Comparison of ENCODE assay signal across 11 mouse cellular contexts in genomic region chr3:130794142-130794925, GRCm38 (mm10).
A peak's percentile ranks its signal among the peaks of the same experiment; 100 is the strongest.
DNase-seq lines count a peak whose midpoint lies in the region; ATAC-seq lines count a peak whose summit lies in the region.
"Had no signal": no experiment of that assay in that cellular context is flagged by ENCODE, and none has a peak within 500 bp of the region (broad histone marks: within the 10 kb centered on the region; RNA-seq: fewer than 3 reads in every experiment).

No protein-coding gene starts in this region.

- no peak overlapping the region for H3K4me2 ChIP-seq in kidney, embryonic 16.5 days (replicated peaks; ENCODE audit: low read depth, low read length)
- H3K4me2 ChIP-seq: embryonic facial prominence, embryonic 12.5 days; hindbrain, embryonic 15.5 days had no signal

- H3K27me3 ChIP-seq in kidney, embryonic 16.5 days (ENCODE audit: insufficient read depth, low read length): no peaks in the 10 kb centered on the region
- H3K27me3 ChIP-seq: embryonic facial prominence, embryonic 12.5 days; hindbrain, embryonic 15.5 days had no signal

- no peaks in the 10 kb centered on the region for H3K4me1 ChIP-seq in kidney, embryonic 16.5 days (ENCODE audit: insufficient read depth, low read length)
- H3K4me1 ChIP-seq: embryonic facial prominence, embryonic 12.5 days; hindbrain, embryonic 15.5 days had no signal

- H3K9ac ChIP-seq in kidney, embryonic 16.5 days (replicated peaks; ENCODE audit: low read length): no peak overlapping the region
- H3K9ac ChIP-seq: embryonic facial prominence, embryonic 12.5 days; hindbrain, embryonic 15.5 days had no signal

- H3K9me3 ChIP-seq in kidney, embryonic 16.5 days (ENCODE audit: low read length): no peaks in the 10 kb centered on the region
- H3K9me3 ChIP-seq: embryonic facial prominence, embryonic 12.5 days; hindbrain, embryonic 15.5 days had no signal

- 51% methylated on average over 13 of the region's 13 CpGs for WGBS in kidney, embryonic 16.5 days

- peak; percentile 29 for DNase-seq in embryo, embryonic 10 days (ENCODE audit: low spot score)
- no peak for DNase-seq in embryo, embryonic 10.5 days (ENCODE audit: low spot score)
- peak; percentile 25 for DNase-seq in kidney, postnatal 10 days
- peak; percentile 63 to 64 for DNase-seq in B cell, adult 2 months
- DNase-seq in induced T-regulatory cell, adult 2 months (ENCODE audit: low read depth): peak; percentile 62
- DNase-seq in frontal cortex, postnatal 36 days (ENCODE audit: low spot score in 2 of 2): no peak

- H3K36me3 ChIP-seq in kidney, embryonic 16.5 days (ENCODE audit: insufficient read depth, low read length): no peaks in the 10 kb centered on the region
- H3K36me3 ChIP-seq: embryonic facial prominence, embryonic 12.5 days; hindbrain, embryonic 15.5 days had no signal

- H3K27ac ChIP-seq in kidney, embryonic 16.5 days (ENCODE audit: low read length): no peak overlapping the region
- H3K27ac ChIP-seq: embryonic facial prominence, embryonic 12.5 days; hindbrain, embryonic 15.5 days had no signal

- no peak for ATAC-seq in kidney, embryonic 16.5 days (ENCODE audit: low FRiP score, low TSS enrichment)
- ATAC-seq in inflammation-experienced regulatory T-cells, adult 6 months: no peak

- H3K4me3 ChIP-seq in kidney, embryonic 16.5 days (ENCODE audit: low read length): no peak overlapping the region
- H3K4me3 ChIP-seq: embryonic facial prominence, embryonic 12.5 days; hindbrain, embryonic 15.5 days; myocyte had no signal

Comparison
In these comparisons a context has a peak if more than half of its experiments do, and no peak if none do; other contexts are left out.
1. DNase-seq: peak in embryo, embryonic 10 days (single experiment), kidney, postnatal 10 days (single experiment), B cell, adult 2 months (2 of 2) and induced T-regulatory cell, adult 2 months (single experiment); none in embryo, embryonic 10.5 days (single experiment) and frontal cortex, postnatal 36 days (0 of 2).